ENCODE assay signal across 9 mouse cellular contexts in genomic region chr14:57744547-57744946, GRCm38 (mm10). TPM values are rescaled to one million over a fixed set of nuclear protein-coding genes. Genes with fewer than 3 reads are reported as not detected.
DNase-seq lines count a peak whose midpoint lies in the region; ATAC-seq and TF ChIP-seq lines count a peak whose summit lies in the region.
"Had no signal": no experiment of that assay in that cellular context is flagged by ENCODE, and none has a peak within 500 bp of the region (broad histone marks: within the 10 kb centered on the region; RNA-seq: fewer than 3 reads in every experiment).

No protein-coding gene starts in this region.

- no peak for TF ChIP-seq POLR2A in cerebellum, adult 2 months (IDR thresholded peaks at IDR 0.05; ENCODE audit: borderline replicate concordance, insufficient read depth, low read length)
- TF ChIP-seq POLR2A in limb, embryonic 14.5 days (IDR thresholded peaks at IDR 0.05; ENCODE audit: borderline replicate concordance, extremely low read depth, insufficient read depth, insufficient read length), result no peak

- H3K4me3 ChIP-seq in cerebellum, adult 2 months (replicated peaks; ENCODE audit: insufficient read depth, low read depth, low read length), result peak overlapping the region; percentile 39
- peak overlapping the region; percentile 98 for H3K4me3 ChIP-seq in embryonic facial prominence, embryonic 10.5 days
- peak overlapping the region; percentile 95 for H3K4me3 ChIP-seq in hindbrain, embryonic 11.5 days (ENCODE audit: low read depth, low read length)
- H3K4me3 ChIP-seq in limb, embryonic 14.5 days (replicated peaks; ENCODE audit: low read length), result peak overlapping the region; percentile 94
- peak overlapping the region; percentile 93 for H3K4me3 ChIP-seq in neural tube, embryonic 12.5 days

- H3K36me3 ChIP-seq in embryonic facial prominence, embryonic 10.5 days (replicated peaks), result no peaks in the 10 kb centered on the region
- no peaks in the 10 kb centered on the region for H3K36me3 ChIP-seq in hindbrain, embryonic 11.5 days (ENCODE audit: control insufficient read depth, insufficient read depth, low read length)
- H3K36me3 ChIP-seq in limb, embryonic 14.5 days (ENCODE audit: control insufficient read depth, insufficient read depth, low read length), result no peaks in the 10 kb centered on the region
- no peaks in the 10 kb centered on the region for H3K36me3 ChIP-seq in neural tube, embryonic 12.5 days

- DNase-seq in cerebellum, adult 2 months, result no peak
- no peak for DNase-seq in embryonic facial prominence, embryonic 10.5 days (ENCODE audit: low spot score)
- peak; percentile 51 for DNase-seq in hindbrain, embryonic 11.5 days (ENCODE audit: low spot score)
- peak; percentile 53 for DNase-seq in limb, embryonic 14.5 days (ENCODE audit: low spot score)
- DNase-seq in layer of hippocampus, adult 9-10 months (ENCODE audit: low spot score), result no peak
- DNase-seq in testis, postnatal 14 days (ENCODE audit: low spot score), result no peak

- H3K9ac ChIP-seq in hindbrain, embryonic 11.5 days (ENCODE audit: low read depth, low read length), result 0 out of 2 replicates have a peak overlapping the region, but pooled peaks have one; percentile 17
- H3K9ac ChIP-seq in limb, embryonic 14.5 days (ENCODE audit: low read depth, low read length, severe bottlenecking), result peak overlapping the region; percentile 99
- H3K9ac ChIP-seq in neural tube, embryonic 12.5 days, result 0 out of 2 replicates have a peak overlapping the region, but pooled peaks have one; percentile 91

- no peak for ATAC-seq in cerebellum, adult (ENCODE audit: insufficient number of reproducible peaks, low FRiP score, low TSS enrichment)
- no peak for ATAC-seq in hindbrain, embryonic 11.5 days (ENCODE audit: low FRiP score)
- no peak for ATAC-seq in limb, embryonic 14.5 days (ENCODE audit: low FRiP score, low read depth)
- ATAC-seq in neural tube, embryonic 12.5 days (ENCODE audit: low FRiP score, low read depth), result no peak

- 4% methylated on average over 8 of the region's 8 CpGs for WGBS in cerebellum, adult 2 months
- WGBS in embryonic facial prominence, embryonic 10.5 days, result 1% methylated on average over 8 of the region's 8 CpGs
- WGBS in hindbrain, embryonic 11.5 days, result 1% methylated on average over 8 of the region's 8 CpGs
- WGBS in limb, embryonic 14.5 days, result 0% methylated on average over 8 of the region's 8 CpGs
- under 1% methylated on average over 8 of the region's 8 CpGs for WGBS in neural tube, embryonic 12.5 days

- no peaks in the 10 kb centered on the region for H3K9me3 ChIP-seq in embryonic facial prominence, embryonic 10.5 days
- no peaks in the 10 kb centered on the region for H3K9me3 ChIP-seq in hindbrain, embryonic 11.5 days (ENCODE audit: control insufficient read depth, low read length)
- no peaks in the 10 kb centered on the region for H3K9me3 ChIP-seq in limb, embryonic 14.5 days (ENCODE audit: control insufficient read depth, low read length)
- no peaks in the 10 kb centered on the region for H3K9me3 ChIP-seq in neural tube, embryonic 12.5 days
- H3K9me3 ChIP-seq: megakaryocyte, embryonic 14.5 days had no signal

- H3K4me2 ChIP-seq in hindbrain, embryonic 11.5 days (replicated peaks; ENCODE audit: low read depth, low read length), result peak overlapping the region; percentile 85
- peak overlapping the region; percentile 83 for H3K4me2 ChIP-seq in limb, embryonic 14.5 days (replicated peaks; ENCODE audit: low read depth, low read length, severe bottlenecking)
- peak overlapping the region; percentile 91 for H3K4me2 ChIP-seq in neural tube, embryonic 12.5 days (replicated peaks)

- H3K4me1 ChIP-seq in cerebellum, adult 2 months (ENCODE audit: control insufficient read depth, insufficient read depth, low read length), result peaks cover 6% of the 10 kb centered on the region
- H3K4me1 ChIP-seq in embryonic facial prominence, embryonic 10.5 days, result peaks cover 44% of the 10 kb centered on the region
- H3K4me1 ChIP-seq in hindbrain, embryonic 11.5 days (replicated peaks; ENCODE audit: control insufficient read depth, insufficient read depth, low read length), result no peaks in the 10 kb centered on the region
- H3K4me1 ChIP-seq in limb, embryonic 14.5 days (ENCODE audit: control insufficient read depth, insufficient read depth, low read length), result peaks cover 22% of the 10 kb centered on the region
- H3K4me1 ChIP-seq in neural tube, embryonic 12.5 days, result peaks cover 13% of the 10 kb centered on the region; the same call in 1 of the 2 replicates

- TF ChIP-seq CTCF in cerebellum, adult 2 months (IDR thresholded peaks at IDR 0.05; ENCODE audit: borderline replicate concordance, insufficient read depth, low read depth, low read length), result no peak

- H3K27ac ChIP-seq in cerebellum, adult 2 months (ENCODE audit: insufficient read depth, low read length), result no peak overlapping the region
- no peak overlapping the region for H3K27ac ChIP-seq in embryonic facial prominence, embryonic 10.5 days (replicated peaks)
- no peak overlapping the region for H3K27ac ChIP-seq in hindbrain, embryonic 11.5 days (ENCODE audit: low read depth, low read length)
- peak overlapping the region; percentile 96; the same call in 1 of the 2 replicates for H3K27ac ChIP-seq in limb, embryonic 14.5 days (replicated peaks; ENCODE audit: low read depth, low read length)
- H3K27ac ChIP-seq in neural tube, embryonic 12.5 days, result no peak overlapping the region

- H3K27me3 ChIP-seq in cerebellum, adult 2 months (ENCODE audit: control insufficient read depth, insufficient read depth, low read length), result no peaks in the 10 kb centered on the region
- peaks cover 10% of the 10 kb centered on the region; the same call in 1 of the 2 replicates for H3K27me3 ChIP-seq in embryonic facial prominence, embryonic 10.5 days (replicated peaks; ENCODE audit: low read depth, poor library complexity, severe bottlenecking)
- H3K27me3 ChIP-seq in hindbrain, embryonic 11.5 days (ENCODE audit: control insufficient read depth, insufficient read depth, low read length), result no peaks in the 10 kb centered on the region
- H3K27me3 ChIP-seq in limb, embryonic 14.5 days (ENCODE audit: control insufficient read depth, insufficient read depth, low read length), result no peaks in the 10 kb centered on the region
- no peaks in the 10 kb centered on the region for H3K27me3 ChIP-seq in neural tube, embryonic 12.5 days (replicated peaks)

RNA-seq across cellular contexts. Expression of gene Gm49361, which starts 1.4 kb away (rescaled TPM):
- not detected in 2 replicates for polyA plus RNA-seq in cerebellum, adult 2 months (2012; rRNA removed)
- not detected in 2 replicates for polyA plus RNA-seq in embryonic facial prominence, embryonic 10.5 days (2016; fragmentation: Nextera tagmentation; extraction: Ambion mirVana)
- polyA plus RNA-seq in hindbrain, embryonic 11.5 days (2014; fragmentation: Nextera tagmentation; extraction: Ambion mirVana), result not detected in 2 replicates
- not detected in 2 replicates for polyA plus RNA-seq in limb, embryonic 14.5 days (2012; rRNA removed)
- not detected in 2 replicates for polyA plus RNA-seq in limb, embryonic 14.5 days (2014; fragmentation: Nextera tagmentation; extraction: Ambion mirVana)
- not detected in 2 replicates for polyA plus RNA-seq in neural tube, embryonic 12.5 days (2016; fragmentation: Nextera tagmentation; extraction: Ambion mirVana)

RNA-seq across cellular contexts. Expression of gene Lats2, which starts 13.6 kb away (rescaled TPM):
- polyA plus RNA-seq in cerebellum, adult 2 months (2012; rRNA removed), result 32.6 and 33.5 TPM in 2 replicates
- polyA plus RNA-seq in embryonic facial prominence, embryonic 10.5 days (2016; fragmentation: Nextera tagmentation; extraction: Ambion mirVana), result 18.6 and 20.5 TPM in 2 replicates
- 12.2 and 13.2 TPM in 2 replicates for polyA plus RNA-seq in hindbrain, embryonic 11.5 days (2014; fragmentation: Nextera tagmentation; extraction: Ambion mirVana)
- 28.5 and 34.7 TPM in 2 replicates for polyA plus RNA-seq in limb, embryonic 14.5 days (2012; rRNA removed)
- 25.3 and 29.7 TPM in 2 replicates for polyA plus RNA-seq in limb, embryonic 14.5 days (2014; fragmentation: Nextera tagmentation; extraction: Ambion mirVana)
- 18.6 and 20.6 TPM in 2 replicates for polyA plus RNA-seq in neural tube, embryonic 12.5 days (2016; fragmentation: Nextera tagmentation; extraction: Ambion mirVana)

RNA-seq across cellular contexts. Expression of gene Sap18, which starts 53.4 kb away (rescaled TPM):
- 25.0 and 25.5 TPM in 2 replicates for polyA plus RNA-seq in cerebellum, adult 2 months (2012; rRNA removed)
- 30.9 and 41.2 TPM in 2 replicates for polyA plus RNA-seq in embryonic facial prominence, embryonic 10.5 days (2016; fragmentation: Nextera tagmentation; extraction: Ambion mirVana)
- 22.8 and 33.7 TPM in 2 replicates for polyA plus RNA-seq in hindbrain, embryonic 11.5 days (2014; fragmentation: Nextera tagmentation; extraction: Ambion mirVana)
- 19.3 and 39.6 TPM in 2 replicates for polyA plus RNA-seq in limb, embryonic 14.5 days (2012; rRNA removed)
- polyA plus RNA-seq in limb, embryonic 14.5 days (2014; fragmentation: Nextera tagmentation; extraction: Ambion mirVana), result 37.5 and 45.6 TPM in 2 replicates
- 24.7 and 26.2 TPM in 2 replicates for polyA plus RNA-seq in neural tube, embryonic 12.5 days (2016; fragmentation: Nextera tagmentation; extraction: Ambion mirVana)

Comparison
In these comparisons a context has a peak if more than half of its experiments do, and no peak if none do; other contexts are left out.
1. DNase-seq: peak in hindbrain, embryonic 11.5 days (single experiment) and limb, embryonic 14.5 days (single experiment); none in cerebellum, adult 2 months (0 of 2), embryonic facial prominence, embryonic 10.5 days (single experiment), layer of hippocampus, adult 9-10 months (single experiment) and testis, postnatal 14 days (single experiment).
2. H3K4me3 ChIP-seq: peak in every context shown above with its lines; median percentile 98 in embryonic facial prominence, embryonic 10.5 days; 95 in hindbrain, embryonic 11.5 days; 94 in limb, embryonic 14.5 days; 93 in neural tube, embryonic 12.5 days; 39 in cerebellum, adult 2 months.
3. H3K9ac ChIP-seq: peak in every context shown above with its lines; median percentile 99 in limb, embryonic 14.5 days; 91 in neural tube, embryonic 12.5 days; 17 in hindbrain, embryonic 11.5 days.
4. Peak in every context shown above with its lines, with median percentiles within 50 percentile points of each other: H3K4me2 ChIP-seq.